Mouse (Mus musculus) cortical plate, adult 2 months (tissue): ENCODE results near the gene Rab31.

ENCODE experiments used
- CTCF ChIP-seq: fragments of 200-500 bp; IDR thresholded peaks from 2 replicates; pipeline ENCODE4 v1.5.1; 2011; ENCODE audit warnings: mild to moderate bottlenecking, control low read depth, low read length; ENCODE audit not compliant: insufficient read depth; ENCODE audit errors: extremely low read depth
- POLR2A ChIP-seq: fragments of 200-500 bp; IDR thresholded peaks from 2 replicates; pipeline ENCODE4 v1.6.1; 2011; ENCODE audit warnings: mild to moderate bottlenecking, low read length, control low read depth; ENCODE audit not compliant: insufficient read depth; ENCODE audit errors: extremely low read depth

DNA sequence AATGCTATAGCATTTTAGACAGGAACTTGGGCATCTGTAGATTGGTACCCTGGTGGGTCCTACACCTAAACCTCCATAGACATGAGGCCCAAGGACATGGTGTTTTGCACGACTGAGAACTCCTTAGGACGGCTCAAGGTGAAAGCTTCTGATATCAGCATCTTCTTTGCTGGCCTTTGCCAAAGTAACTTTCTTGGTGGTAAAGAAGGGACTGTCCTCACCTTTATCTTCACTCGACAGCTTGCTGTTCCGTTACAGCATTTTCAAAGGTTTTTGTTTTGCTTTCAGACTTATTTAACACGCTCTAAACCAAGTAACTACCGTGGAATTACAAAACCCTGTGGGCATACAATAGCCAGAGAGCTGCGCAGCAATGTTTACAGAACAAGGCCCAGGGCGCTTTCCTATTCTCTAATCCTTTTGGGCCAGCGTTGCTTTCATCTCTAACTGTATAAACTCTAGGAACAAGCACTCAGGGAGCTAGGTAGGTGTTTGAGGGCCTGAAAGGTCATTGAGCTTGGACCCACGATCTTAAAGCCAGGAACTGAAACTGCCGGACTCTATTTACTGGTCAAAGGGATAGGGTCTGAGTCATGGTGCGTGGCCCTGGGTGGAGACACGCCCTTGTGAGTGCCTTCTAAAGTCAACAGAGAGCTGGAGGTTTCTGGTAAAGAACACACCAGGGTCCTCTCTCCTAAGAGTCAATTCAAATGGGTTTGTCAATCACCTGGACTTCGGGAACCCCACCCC, 109.0 kb downstream of the Rab31 start:
- TF ChIP-seq CTCF (no peak), POLR2A (no peak)
